Mouse (Mus musculus) lung, embryonic 14.5 days (tissue): ENCODE measurements at regions not wholly inside any gene's neighbourhood (a gene's known extent, or its start where the extent isn't known, plus 50 kb on each side); places are given as distances from the start of the nearest gene placed in this dataset.
A peak's percentile ranks its signal among the peaks of the same experiment; 100 is the strongest.

Source experiments
- ATAC-seq: fragments of 200-750 bp; cut with Nextera tagmentation; 2 replicates; pipeline ENCODE4 v1.8.0; 2017; ENCODE audit warnings: mild to moderate bottlenecking, moderate TSS enrichment, moderate library complexity; ENCODE audit not compliant: insufficient read depth
- DNase-seq: peaks from one replicate; pipeline ENCODE4 v3.0.0-alpha.2; 2015
- H3K27ac ChIP-seq: fragments of 300-500 bp; sonication (generic); 2 replicates; pipeline ENCODE4 v1.5.1; 2014; ENCODE audit warnings: low read depth, mild to moderate bottlenecking, moderate library complexity
- H3K27me3 ChIP-seq: fragments of 300-500 bp; sonication (generic); 2 replicates; pipeline ENCODE4 v1.6.1; 2014; ENCODE audit warnings: low read length, control low read depth; ENCODE audit not compliant: insufficient read depth
- H3K36me3 ChIP-seq: fragments of 300-500 bp; sonication (generic); 2 replicates; pipeline ENCODE4 v1.6.1; 2014; ENCODE audit warnings: control low read depth; ENCODE audit not compliant: insufficient read depth
- H3K4me1 ChIP-seq: fragments of 300-500 bp; sonication (generic); 2 replicates; pipeline ENCODE4 v1.6.1; 2014; ENCODE audit warnings: antibody characterized with exemption, control low read depth; ENCODE audit not compliant: insufficient read depth
- H3K4me2 ChIP-seq: fragments of 300-500 bp; sonication (generic); 2 replicates; pipeline ENCODE4 v1.6.1; 2014; ENCODE audit warnings: mild to moderate bottlenecking
- H3K4me3 ChIP-seq: fragments of 300-500 bp; sonication (generic); 2 replicates; pipeline ENCODE4 v1.5.1; 2014; ENCODE audit warnings: low read depth, low read length
- H3K9ac ChIP-seq: fragments of 300-500 bp; sonication (generic); 2 replicates; pipeline ENCODE4 v1.6.1; 2014
- H3K9me3 ChIP-seq: fragments of 300-500 bp; sonication (generic); 2 replicates; pipeline ENCODE4 v1.6.1; 2016; ENCODE audit warnings: low read depth, low read length, control low read depth
- CTCF ChIP-seq: IDR thresholded peaks from 2 replicates; pipeline ENCODE4 v1.5.1; 2016; ENCODE audit warnings: antibody characterized with exemption, low read depth
- WGBS: fragments of 180-500 bp; shearing (Covaris S2); extraction: QIAGEN DNeasy Blood & Tissue Kit; methylation state at CpG from one replicate; pipeline ENCODE4 v1.1.7; 2014; 5-methylcytosine and 5-hydroxymethylcytosine counted together

GRCm38 (mm10) chr11:32136066-32136465, 64.0 kb downstream of the Il9r start:
- Histone ChIP-seq H3K4me2 (no peak overlapping the region), H3K27ac (no peak overlapping the region), H3K9ac (no peak overlapping the region), H3K27me3 (no peaks in the 10 kb centered on the region), H3K36me3 (no peaks in the 10 kb centered on the region), H3K4me1 (peaks cover 6% of the 10 kb centered on the region; the same call in 1 of the 2 replicates), H3K9me3 (no peaks in the 10 kb centered on the region), H3K4me3 (no peak overlapping the region)
- WGBS, result 64% methylated on average over 5 of the region's 5 CpGs
- no peak for ATAC-seq
- TF ChIP-seq CTCF, result no peak
- no peak for DNase-seq

DNA sequence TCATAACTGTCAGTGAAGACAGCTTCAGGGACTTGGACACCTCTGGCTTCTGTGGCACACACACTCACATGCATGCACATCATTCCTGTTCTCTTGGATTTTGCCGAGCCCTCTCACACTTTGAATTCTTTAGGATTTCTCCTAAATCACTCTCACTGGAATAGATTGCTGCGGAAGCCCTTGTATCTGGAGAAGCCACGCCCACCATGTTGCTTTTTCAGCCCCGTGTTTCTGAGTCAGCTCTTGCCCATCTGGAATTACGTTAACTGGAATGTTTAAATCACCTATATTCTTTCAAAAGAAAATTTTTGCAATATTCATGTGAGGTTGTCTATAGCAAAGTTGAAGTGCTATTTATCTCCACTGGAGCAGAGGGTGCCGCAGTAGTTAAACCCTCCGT, 66.1 kb downstream of the Il9r start:
- ATAC-seq (no peak), DNase-seq (no peak)
- H3K4me1 ChIP-seq, result 0 out of 2 replicates have a peak, but pooled peaks cover 6% of the 10 kb centered on the region
- H3K4me2 ChIP-seq, result no peak overlapping the region
- no peak overlapping the region for H3K4me3 ChIP-seq
- no peaks in the 10 kb centered on the region for H3K36me3 ChIP-seq
- no peak overlapping the region for H3K9ac ChIP-seq
- H3K27ac ChIP-seq, result no peak overlapping the region
- H3K9me3 ChIP-seq, result no peaks in the 10 kb centered on the region
- WGBS, result 69% methylated on average over 7 of the region's 7 CpGs
- H3K27me3 ChIP-seq, result no peaks in the 10 kb centered on the region
- no peak for TF ChIP-seq CTCF

- Histone ChIP-seq H3K9me3 (no peaks in the 10 kb centered on the region), H3K36me3 (no peaks in the 10 kb centered on the region), H3K27ac (no peak overlapping the region), H3K4me1 (no peaks in the 10 kb centered on the region), H3K27me3 (no peaks in the 10 kb centered on the region), H3K4me2 (no peak overlapping the region), H3K9ac (no peak overlapping the region), H3K4me3 (no peak overlapping the region)
- DNase-seq, result peak; percentile 65
- WGBS, result 79% methylated on average over 3 of the region's 3 CpGs
- no peak for ATAC-seq
- TF ChIP-seq CTCF, result peak; percentile 75
Observed at GRCm38 (mm10) chr11:32132008-32132615, 68.0 kb downstream of the Il9r start.

- Histone ChIP-seq H3K27me3 (no peaks in the 10 kb centered on the region), H3K9me3 (no peaks in the 10 kb centered on the region), H3K4me3 (no peak overlapping the region), H3K9ac (no peak overlapping the region), H3K36me3 (no peaks in the 10 kb centered on the region), H3K4me1 (no peaks in the 10 kb centered on the region), H3K4me2 (no peak overlapping the region), H3K27ac (no peak overlapping the region)
- no peak for TF ChIP-seq CTCF
- 60% methylated on average over 7 of the region's 7 CpGs for WGBS
- DNase-seq (no peak), ATAC-seq (no peak)
Observed at GRCm38 (mm10) chr11:32128551-32128950, 71.5 kb downstream of the Il9r start.

DNA sequence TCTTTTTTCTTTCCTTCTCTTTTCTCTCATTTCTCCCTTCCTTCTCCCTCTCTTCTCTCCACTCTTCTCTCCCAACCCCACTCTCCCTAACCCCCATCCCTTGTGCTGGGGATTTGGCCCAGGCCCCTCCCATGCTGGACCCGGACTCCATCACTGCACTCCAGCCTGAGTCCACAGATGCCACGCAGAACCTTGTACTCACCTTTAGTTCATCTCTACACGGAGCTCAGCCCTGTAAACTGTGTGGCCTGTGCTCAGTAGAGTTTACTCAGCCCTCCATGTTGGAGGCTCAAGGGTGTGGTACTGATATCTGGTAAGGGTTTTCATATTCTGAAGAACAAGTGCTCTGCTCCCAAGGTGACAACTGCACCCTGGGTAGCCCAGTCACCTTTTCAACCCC, 72.1 kb downstream of the Il9r start:
- H3K27me3 ChIP-seq, result no peaks in the 10 kb centered on the region
- H3K4me3 ChIP-seq, result no peak overlapping the region
- ATAC-seq, result no peak
- no peak overlapping the region for H3K9ac ChIP-seq
- no peaks in the 10 kb centered on the region for H3K9me3 ChIP-seq
- no peaks in the 10 kb centered on the region for H3K36me3 ChIP-seq
- H3K4me2 ChIP-seq, result no peak overlapping the region
- no peak for TF ChIP-seq CTCF
- no peaks in the 10 kb centered on the region for H3K4me1 ChIP-seq
- 58% methylated on average over 3 of the region's 3 CpGs for WGBS
- no peak overlapping the region for H3K27ac ChIP-seq
- no peak for DNase-seq

- no peaks in the 10 kb centered on the region for H3K36me3 ChIP-seq
- TF ChIP-seq CTCF, result no peak
- no peak overlapping the region for H3K4me3 ChIP-seq
- no peak overlapping the region for H3K4me2 ChIP-seq
- 65% methylated on average over 7 of the region's 7 CpGs for WGBS
- H3K9ac ChIP-seq, result no peak overlapping the region
- H3K27ac ChIP-seq, result no peak overlapping the region
- H3K27me3 ChIP-seq, result no peaks in the 10 kb centered on the region
- H3K9me3 ChIP-seq, result no peaks in the 10 kb centered on the region
- no peaks in the 10 kb centered on the region for H3K4me1 ChIP-seq
- no peak for DNase-seq
- no peak for ATAC-seq
Observed at GRCm38 (mm10) chr11:32127401-32127817, 72.7 kb downstream of the Il9r start.

DNA sequence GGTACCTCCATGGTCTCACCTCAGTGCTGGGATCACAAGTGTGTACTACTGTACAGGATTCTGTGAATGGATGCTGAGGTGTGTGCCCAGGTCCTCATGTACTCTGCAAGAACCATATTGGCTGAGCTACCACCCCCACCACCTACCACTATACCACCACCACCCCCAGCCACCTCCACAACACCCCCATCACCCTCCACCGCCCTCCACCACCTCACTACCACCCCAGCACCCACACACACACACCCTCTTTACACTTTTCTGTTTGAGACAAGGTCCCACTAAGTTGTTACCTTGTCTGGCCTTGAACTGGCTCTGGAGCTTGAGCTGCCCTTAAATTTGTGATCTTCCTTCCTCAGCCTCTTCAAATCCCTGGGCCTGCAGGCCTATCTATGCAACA, 73.3 kb downstream of the Il9r start:
- H3K36me3 ChIP-seq, result no peaks in the 10 kb centered on the region
- H3K27ac ChIP-seq, result no peak overlapping the region
- no peaks in the 10 kb centered on the region for H3K27me3 ChIP-seq
- H3K4me1 ChIP-seq, result no peaks in the 10 kb centered on the region
- ATAC-seq (no peak), DNase-seq (no peak)
- no peak overlapping the region for H3K4me2 ChIP-seq
- no peaks in the 10 kb centered on the region for H3K9me3 ChIP-seq
- 69% methylated on average over 1 of the region's 1 CpGs for WGBS
- no peak for TF ChIP-seq CTCF
- H3K9ac ChIP-seq, result no peak overlapping the region
- H3K4me3 ChIP-seq, result no peak overlapping the region

DNA sequence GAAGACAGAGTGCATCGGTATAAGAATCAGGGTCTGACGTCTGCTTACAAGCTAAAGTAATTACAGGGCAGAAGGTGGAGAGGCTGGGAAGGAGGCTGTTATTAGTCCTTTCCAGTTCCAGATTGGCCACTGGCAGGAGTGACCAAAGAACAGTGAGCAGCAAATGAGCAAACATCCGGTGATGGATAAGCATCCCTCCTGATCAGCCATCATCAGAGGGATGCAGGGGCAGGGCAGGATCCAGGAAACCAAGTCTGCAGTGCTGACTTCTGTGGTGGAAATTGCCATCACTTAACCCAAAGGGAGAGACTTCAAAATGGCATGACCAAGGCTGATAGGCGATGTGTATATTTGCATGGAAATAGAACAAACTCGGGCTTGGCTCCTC, 73.8 kb downstream of the Il9r start:
- DNase-seq (no peak), ATAC-seq (no peak)
- H3K9me3 ChIP-seq, result no peaks in the 10 kb centered on the region
- WGBS, result 63% methylated on average over 5 of the region's 5 CpGs
- no peaks in the 10 kb centered on the region for H3K27me3 ChIP-seq
- H3K36me3 ChIP-seq, result no peaks in the 10 kb centered on the region
- no peak overlapping the region for H3K4me2 ChIP-seq
- H3K4me3 ChIP-seq, result no peak overlapping the region
- no peak for TF ChIP-seq CTCF
- no peak overlapping the region for H3K9ac ChIP-seq
- H3K4me1 ChIP-seq, result no peaks in the 10 kb centered on the region
- no peak overlapping the region for H3K27ac ChIP-seq
